Mouse (Mus musculus): ENCODE measurements at regions not wholly inside any gene's neighbourhood (a gene's known extent, or its start where the extent isn't known, plus 50 kb on each side); places are given as distances from the start of the nearest gene placed in this dataset.
A peak's percentile ranks its signal among the peaks of the same experiment; 100 is the strongest.

DNA sequence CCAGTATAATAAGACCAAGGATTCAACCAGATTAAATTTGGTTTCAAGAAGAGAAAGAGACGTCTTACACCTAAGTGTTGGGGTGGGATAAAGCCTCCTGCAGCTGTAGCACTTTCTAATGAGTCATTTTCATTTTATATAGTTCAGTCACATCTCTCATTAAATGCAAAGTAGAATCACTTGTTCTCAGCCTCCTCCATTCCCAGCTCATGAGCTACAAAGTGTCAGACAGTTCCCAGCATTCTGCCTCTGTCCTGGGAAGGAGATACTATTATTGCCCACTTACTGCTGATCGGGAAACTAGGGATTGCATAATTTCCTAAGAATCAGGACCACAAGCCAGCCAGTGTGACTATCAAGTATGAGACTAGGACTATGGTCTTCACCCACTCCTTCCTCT is 158.9 kb downstream of the Tph2 start:
- no peak for DNase-seq (ENCODE audit: low spot score in 2 of 2)

DNA sequence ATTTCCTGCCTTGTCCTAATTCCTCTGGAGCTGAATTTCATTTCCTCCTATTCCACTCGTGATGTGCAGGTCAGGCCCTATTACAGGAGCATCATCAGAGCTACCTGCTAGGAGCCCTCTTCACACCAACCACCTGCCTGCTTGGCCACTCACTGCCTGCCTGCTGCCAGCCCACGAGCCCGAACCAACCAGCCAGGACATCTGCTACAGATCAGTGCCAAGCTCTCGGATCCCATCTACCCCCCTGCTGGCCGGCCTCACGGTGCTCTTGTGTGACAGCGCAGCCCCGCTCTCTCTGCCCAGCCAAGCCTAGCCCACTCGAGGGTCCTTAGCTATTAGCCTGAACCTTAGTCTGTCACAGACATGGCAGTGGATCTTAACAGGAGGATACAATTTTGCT is 165.4 kb downstream of the Tph2 start:
- peak; percentile 35 to 72 for DNase-seq (ENCODE audit: low spot score in 2 of 2)

DNA sequence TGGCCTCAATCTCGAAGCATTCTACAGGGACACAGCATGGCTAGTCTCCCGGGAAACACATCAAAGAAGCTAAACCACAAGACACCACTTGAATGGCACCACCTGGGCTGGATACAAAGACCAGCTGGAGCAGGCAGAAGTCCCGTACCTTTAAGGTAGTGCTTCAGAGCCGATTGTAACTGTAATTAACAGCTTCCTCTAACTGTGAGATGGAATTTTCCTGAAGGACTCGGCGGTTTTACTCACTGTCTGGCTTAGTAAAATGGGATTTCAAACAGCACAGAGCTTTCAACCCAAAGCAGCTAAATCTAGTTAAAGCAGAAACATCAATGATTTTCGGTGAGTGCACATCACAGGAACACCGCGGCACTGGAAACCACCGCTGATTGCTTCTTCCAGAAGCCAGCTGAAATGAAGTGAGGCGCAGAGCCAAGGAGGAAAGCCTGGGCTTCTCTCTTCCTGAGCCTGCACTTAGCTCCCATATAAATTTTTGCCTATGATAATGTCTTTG is 171.3 kb downstream of the Tph2 start:
- DNase-seq (ENCODE audit: low spot score in 2 of 2): peak in 1 of 2 experiments; percentile 37

DNA sequence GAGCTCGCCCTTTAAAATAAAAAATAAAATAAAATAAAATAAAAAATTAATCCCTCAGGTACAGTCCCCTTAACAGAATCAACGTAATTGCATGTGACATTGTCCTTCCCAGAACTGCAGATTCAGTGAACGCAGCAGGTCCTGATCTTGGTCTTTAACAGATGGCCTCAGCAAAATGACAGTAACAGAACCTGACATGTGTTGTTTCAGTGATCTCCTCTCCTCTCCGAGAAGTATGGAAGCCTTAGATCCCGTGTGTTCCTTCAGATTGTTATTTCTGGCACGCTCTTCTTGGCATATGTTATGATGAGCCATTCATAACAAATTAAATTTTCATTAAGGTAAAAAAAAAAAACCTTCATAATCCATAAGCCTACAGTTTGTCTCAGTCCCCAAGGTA is 171.9 kb downstream of the Tph2 start:
- DNase-seq (ENCODE audit: low spot score in 2 of 2): peak in 1 of 2 experiments; percentile 57

DNA sequence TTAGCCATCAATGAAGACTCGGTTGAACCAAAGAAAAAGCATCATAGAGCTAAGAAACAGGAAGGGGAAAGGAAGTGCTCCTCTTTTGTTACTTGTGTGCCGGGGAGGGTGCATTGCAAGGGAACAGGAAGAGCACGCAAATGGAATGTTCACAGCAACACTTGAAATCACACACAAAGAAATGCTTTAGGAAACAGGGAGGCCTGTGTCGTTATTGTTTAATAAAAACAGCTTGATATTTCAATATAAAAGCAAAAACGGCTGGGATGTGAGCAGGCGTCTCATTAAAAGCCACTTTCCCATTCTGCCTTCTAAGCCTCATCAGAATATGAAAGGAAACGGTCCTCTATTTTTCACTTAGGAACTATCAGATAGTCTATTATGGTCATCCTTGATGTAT is 172.5 kb downstream of the Tph2 start:
- DNase-seq (ENCODE audit: low spot score in 2 of 2): no peak

DNA sequence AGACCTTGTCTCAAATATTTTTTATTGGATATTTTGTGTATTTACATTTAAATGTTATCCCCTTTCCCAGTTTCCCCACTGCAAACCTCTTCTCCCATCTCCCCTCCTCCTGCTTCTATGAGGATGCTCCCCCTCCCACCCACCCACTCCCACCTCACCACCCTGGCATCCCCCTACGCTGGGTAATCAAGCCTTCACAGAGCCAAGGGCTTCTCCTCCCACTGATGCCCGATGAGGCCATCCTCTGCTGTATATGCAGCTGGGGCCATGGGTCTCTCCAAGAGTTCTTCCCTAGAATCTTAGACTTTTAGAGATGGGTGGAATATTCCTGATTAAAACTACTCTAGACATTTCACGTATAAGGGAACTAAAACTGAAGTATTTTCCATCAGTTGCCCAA is 172.9 kb downstream of the Tph2 start:
- no peak for DNase-seq (ENCODE audit: low spot score in 2 of 2)

DNA sequence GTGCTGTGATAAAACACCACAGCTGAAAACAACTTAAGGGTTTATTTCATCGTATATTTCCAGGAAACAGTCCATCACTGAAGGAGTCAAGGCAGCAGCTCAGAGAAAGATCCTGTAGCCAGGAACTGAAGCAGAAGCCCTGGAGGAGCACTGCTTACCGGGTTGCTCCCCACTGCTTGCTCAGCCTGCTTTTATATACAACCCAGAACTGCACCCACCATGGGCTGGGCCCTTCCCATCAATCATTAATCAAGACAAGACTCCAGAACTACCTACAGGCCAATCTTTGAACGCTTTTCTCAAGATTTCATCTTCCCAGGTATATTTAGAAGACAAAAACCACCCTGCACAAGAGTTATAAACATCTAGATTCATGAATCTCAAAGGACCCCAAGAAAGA is 188.4 kb downstream of the Tph2 start:
- no peak for DNase-seq (ENCODE audit: low spot score in 2 of 2)

DNA sequence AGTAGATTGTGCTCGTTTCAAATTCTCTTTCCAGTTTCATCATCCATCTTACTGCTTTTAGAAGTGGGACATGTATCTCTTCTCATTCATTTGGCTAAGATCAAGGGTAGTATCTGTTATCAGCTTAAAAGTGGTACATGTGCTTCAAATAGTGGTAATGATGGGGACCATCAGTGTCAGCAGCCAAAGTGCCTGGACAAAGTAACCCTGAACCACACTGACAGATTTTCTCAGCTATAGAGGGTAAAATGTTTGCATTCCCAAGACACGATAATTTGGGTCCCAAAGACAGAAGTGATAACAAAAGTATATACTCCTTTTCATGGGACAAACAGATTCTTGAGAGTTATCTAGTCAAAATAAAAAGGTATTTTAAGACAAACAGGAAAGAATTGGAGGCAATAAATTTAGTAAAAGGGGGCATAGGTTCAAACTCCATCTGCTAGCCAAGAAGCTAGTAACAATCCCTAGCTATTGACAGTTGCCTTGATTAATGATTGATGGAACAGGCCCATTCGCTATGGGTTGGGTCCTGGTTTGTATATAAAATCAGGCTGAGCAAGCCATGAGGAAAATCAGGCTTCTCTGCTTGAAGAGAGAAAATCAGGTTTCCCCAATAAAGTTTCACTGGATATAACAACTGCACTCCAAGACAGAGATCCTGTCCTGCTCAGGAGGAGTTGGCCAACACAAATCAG is 189.5 kb downstream of the Tph2 start:
- no peak for DNase-seq (ENCODE audit: low spot score in 2 of 2)

DNA sequence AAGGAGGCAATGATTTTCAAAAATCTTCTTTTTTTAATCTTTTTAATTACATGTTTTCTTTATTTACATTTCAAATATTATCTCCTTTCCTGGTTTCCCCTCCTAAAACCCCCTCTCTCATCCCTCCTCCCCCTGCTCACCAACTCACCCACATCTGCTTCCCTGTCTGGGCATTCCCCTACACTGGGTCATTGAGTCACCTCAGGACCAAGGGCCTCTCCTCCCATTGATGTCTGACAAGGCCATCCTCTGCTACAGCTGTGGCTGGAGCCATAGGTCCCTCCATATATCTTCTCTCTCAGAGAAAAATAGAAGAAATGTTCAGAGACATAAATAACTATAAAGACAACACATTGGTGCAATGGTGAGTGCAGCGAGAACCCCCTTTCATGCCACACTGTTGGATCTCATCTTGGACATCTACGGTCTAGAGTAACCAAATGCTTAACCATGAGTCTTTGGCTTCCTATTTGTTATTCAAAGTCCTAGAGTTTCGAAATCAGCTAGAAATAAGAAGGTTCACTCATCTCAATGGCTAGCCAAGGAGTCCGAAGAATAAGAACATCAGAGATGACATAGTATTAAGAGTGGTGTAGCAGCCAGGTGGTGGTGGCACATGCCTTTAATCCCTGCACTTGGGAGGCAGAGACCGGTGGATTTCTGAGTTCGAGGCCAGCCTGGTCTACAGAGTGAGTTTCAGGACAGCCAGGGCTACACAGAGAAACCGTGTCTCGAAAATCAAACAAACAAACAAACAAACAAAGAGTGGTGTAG is 186.5 kb upstream of the Trhde start:
- DNase-seq (ENCODE audit: low spot score in 2 of 2): no peak

DNA sequence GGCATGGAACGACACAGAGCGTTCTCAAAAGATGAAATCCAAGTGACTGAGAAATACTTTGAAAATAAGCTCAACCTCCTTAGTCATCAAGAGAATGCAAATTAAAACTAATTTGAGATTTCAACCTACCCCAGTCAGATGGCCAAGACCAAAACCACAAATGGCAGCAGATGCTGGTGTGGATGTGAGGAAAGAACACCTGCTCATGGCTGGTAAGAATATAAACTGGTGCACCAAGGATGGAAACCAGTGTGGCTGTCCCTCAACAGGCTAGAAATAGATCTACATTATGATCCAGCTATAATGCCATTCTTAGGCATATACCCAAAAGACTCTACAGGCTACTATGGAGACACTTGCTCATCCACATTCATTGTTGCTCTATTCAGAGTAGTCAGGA is 170.3 kb upstream of the Trhde start:
- no peak for DNase-seq (ENCODE audit: low spot score in 2 of 2)

DNA sequence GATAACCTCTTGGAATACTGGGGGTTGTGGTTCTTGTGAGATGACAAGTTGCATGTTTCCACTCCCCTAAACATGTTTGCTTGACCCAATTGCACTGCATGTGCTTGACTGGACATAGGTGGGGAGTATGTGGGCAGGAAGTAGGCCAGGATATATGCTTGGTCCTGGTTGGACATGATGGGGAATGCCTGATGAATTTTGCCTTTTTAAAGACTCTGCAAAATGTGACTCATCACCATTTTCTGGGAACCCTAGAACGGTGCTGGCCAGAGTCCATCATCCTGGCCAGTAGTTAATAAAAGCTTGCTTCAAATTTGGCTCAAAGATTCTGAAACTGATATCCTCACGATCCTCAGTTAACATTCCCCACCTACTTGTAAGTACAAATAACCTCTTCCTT is 161.5 kb upstream of the Trhde start:
- DNase-seq (ENCODE audit: low spot score in 2 of 2): no peak

DNA sequence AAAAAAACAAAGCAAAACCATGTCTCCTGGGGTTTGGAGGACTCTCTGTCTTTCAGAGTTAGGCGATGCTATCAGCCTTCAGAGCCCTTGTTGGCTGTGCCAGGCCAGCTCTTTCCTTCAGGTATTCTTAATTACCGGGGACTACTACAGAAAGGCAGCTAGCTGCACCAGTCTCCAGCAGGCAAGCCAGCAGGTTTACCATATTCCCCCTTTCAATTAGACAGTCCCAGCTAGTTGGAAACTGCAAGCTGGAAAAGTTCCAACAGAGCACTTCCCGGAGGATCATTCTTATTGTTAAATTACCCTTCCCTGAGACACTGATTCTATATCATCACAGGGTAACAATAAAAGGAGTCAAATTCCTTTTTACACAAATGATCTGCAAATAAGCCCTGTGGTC is 155.8 kb upstream of the Trhde start:
- DNase-seq (ENCODE audit: low spot score in 2 of 2): no peak

DNA sequence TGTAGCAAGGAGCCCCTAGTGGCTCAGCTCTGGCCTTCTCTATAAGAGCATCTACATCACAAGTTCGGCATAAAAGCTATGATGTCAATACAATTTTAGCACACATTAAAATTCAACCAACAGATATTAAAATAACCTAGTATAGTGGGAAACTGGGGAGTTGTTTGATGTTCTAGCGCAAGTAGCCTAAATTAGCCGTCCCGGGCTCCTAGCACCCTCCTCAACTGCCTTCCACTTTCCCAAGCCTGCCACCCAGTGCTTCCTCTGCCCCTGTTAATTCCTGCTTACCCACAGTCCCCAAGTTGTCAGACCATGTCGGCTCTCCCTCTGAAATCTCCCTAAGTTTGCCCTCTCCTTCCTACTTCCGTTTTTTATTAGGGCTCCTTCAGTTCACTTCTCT is 154.2 kb upstream of the Trhde start:
- DNase-seq (ENCODE audit: low spot score in 2 of 2): no peak

DNA sequence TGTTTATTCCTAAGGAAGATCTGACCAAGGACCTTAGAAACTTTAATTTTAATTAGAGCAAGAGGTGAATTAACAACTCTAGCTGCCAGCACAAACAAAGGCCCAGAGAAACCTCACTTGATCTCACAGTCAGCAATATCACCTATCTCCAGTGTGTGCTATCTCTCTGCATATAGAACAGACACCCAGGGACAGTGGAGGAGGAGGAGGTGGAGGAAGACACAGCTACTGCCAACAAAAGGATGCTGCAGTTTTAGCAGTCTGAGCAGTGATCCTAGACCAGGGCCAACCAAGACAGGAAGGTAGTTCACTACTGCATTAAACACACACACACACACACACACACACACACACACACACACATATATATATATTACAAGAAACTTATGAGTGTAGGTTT is 153.5 kb upstream of the Trhde start:
- DNase-seq (ENCODE audit: low spot score in 2 of 2): no peak

DNA sequence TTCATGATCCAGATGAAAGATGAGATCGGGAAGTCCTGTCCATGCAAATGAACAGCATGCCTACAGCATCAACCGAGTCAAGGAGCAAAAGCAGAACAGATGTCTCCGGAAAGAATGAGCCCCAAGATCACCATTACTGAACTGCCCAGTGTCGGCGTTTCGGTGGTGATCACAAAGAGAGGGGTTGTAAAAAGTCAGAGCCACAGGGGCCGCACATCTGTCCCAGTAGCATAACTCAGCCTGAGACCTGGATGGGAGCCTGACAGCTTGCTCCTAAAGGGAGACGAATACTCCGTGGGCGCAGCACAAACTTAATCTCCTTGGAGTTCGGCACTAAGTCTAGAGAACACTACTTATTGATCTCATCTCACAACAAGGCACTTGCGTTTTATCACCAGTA is 151.3 kb upstream of the Trhde start:
- DNase-seq (ENCODE audit: low spot score in 2 of 2): no peak

DNA sequence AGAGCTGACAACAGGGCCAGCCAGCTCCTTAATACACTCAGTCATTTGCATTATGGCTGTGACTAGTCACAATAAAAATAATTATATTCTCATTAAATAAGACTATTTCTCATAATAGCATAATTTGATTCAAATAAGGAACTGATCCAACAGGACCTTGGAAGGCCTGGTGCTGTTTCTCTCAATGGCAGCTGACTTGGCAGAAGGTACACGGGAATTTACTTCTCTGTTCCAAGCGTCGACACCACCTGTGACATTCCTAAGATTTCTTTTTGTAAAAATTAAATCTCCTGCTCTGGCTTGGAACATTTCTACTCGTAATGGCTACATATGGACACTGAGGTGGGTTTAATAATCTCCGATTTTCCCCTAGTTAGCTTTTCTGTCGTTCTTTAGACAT is 147.1 kb upstream of the Trhde start:
- DNase-seq (ENCODE audit: low spot score in 2 of 2): no peak

DNA sequence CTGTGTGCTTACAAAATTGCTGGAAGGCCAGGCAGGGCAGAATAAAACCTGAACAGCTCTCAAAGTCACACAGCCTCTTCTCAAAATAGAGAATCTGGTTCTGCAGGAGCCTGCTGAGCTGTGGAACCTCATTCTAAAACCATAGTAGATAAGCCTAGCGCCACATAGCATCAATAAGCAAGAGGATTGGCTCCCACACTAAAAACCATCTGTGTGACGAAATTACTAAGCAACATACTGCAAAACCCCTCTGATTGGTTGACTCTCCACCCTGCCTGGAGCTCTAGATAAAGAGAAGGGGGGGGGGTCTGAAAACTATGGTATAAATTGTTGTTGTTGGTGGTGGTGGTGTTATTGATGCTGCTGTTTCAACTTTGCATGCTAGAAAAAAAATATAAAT is 122.6 kb upstream of the Trhde start:
- no peak for DNase-seq (ENCODE audit: low spot score in 2 of 2)

DNA sequence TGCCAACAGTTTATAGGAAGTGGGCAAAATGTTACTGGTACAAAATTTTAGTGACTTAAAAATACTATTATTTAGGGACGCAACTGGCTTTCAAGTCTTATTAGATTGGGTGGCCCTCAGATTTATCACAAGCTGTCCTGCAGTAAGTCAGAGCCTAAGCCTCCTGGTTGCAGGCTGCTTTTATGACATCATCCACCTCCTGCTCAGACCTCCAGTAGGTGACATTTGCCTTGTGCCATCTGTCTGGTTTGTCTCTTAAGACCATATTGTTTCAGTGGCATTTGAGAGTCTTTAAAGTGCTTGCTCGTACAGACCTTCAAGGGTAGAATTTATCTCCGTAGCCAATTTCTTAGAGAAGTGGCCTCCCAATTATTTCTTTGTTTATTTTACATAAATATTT is 111.9 kb upstream of the Trhde start:
- DNase-seq (ENCODE audit: low spot score in 2 of 2): peak in 1 of 2 experiments; percentile 3

DNA sequence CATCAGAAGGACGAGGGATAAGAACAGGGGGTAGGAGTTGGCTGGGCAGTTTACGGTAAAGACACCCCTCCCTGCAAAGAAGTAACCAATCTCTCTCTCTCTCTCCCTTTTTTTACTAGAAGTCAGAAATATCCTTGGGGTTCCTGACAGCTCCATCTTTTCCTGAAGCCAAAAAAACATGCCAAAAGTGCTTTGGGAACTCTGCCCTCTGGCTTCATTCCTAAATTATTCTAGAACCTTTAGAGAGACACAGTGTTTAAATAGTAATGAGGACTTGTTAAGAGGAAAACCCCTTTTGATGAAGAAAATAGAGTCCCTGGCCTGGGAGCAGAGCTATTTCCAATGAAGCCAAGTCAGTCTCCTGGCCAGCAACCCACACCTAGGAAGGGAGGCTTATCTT is 89.8 kb upstream of the Trhde start:
- DNase-seq (ENCODE audit: low spot score in 2 of 2): no peak

DNA sequence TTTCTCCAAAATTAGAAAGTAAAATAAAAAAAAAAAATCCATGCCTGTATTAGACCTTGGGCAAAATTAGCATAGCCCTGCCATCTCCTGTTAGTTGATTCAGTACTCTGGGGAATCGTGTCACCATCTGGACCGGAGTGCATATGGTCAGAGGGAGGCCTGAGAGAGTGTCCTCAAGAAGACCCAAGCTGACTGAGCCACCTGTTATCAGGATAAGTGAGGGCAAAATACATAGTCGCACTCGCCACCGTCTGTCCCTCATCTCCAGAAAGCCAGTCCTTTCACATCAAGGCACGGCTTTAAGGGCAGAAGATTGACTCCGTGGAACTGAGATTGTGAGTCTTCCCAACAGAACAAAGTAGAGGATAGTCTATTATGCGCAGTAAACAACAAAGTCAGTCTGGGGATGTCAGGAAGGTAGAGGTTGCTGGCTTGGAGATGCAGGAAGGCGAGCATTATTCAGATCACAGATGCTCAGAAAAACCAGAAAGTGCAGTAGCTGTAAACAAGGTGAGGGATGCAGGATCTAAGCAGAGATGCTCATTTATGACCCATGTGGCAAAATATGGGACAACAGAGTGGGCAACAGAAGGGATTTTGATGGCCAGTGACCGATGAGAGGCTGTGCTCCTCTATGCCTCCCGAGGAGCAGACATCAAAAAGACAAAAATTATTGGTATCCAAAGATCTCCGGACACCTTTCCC is 88.8 kb upstream of the Trhde start:
- DNase-seq (ENCODE audit: low spot score in 2 of 2): peak in 1 of 2 experiments; percentile 36

DNA sequence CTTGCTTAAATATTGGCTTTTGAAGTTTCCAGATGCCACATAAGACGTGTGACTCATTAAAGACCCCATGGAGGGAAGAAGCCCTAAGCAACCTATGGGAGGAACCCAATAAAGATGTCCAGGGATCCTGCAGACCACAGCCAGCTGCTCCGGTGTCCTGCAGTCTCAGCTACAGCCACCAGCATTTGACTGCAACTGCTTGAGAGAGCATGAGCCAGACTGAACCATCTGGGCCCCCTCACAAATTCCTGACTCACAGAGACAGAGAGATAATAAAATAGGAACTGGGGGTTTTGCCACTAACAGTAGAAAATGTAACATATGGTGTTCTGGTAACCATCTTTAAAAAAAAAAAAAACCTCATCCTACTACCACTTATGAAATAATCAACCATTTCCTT is 69.1 kb upstream of the Trhde start:
- peak in 1 of 2 experiments; percentile 8 for DNase-seq (ENCODE audit: low spot score in 2 of 2)

DNA sequence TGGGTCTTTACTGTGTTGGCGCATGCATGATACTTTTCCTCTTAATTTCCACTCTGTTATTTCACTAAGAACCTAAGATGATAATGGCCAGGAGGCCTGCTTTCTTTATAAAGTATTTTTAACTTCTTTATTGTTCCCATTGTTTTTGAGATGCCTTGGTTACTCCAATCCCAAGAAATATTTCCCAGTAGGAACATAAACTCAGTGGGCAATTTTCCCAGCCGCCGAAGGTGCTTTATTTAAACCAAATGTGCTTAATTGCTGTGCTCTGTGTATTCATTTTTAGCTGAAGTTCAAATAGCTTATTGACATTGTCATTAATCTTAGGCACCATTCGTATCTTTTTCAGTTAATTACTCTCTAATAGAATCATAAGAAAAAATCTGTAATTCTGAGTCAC is 55.1 kb upstream of the Trhde start:
- DNase-seq (ENCODE audit: low spot score in 2 of 2): no peak

DNA sequence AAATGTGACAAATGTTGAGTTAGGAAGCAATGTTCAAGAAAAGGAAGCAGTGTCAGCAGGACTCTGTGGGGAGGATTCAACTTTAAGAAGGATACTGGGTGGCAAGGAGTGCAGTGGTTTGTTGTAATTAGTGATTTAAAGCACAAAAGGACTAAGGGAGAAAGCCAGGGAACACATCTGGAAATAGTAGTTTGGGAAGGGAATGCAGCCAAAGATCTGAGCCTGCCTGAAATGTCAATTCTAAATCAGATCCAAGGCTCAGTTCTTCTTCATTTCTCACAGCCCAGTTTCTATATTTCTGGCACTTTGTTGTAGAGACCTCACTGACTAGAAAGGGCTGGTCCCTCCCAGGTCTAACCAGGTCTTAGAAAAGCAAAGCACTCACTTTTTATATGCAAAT is 50.6 kb upstream of the Trhde start:
- DNase-seq (ENCODE audit: low spot score in 2 of 2): no peak
